Mouse (Mus musculus) mouse trophoblast stem cell (cell line): Measurements from ENCODE around the gene Dgcr2.

Source experiments
- in situ Hi-C, 2 experiments: fragments of 300-500 bp; cut with MseI, MboI; formaldehyde crosslinking; loops; 2 replicates in 1 of 2; 3 replicates in 1 of 2; pipeline ENCODE4 v1.15.1; 2025

The Dgcr2 gene

DNA sequence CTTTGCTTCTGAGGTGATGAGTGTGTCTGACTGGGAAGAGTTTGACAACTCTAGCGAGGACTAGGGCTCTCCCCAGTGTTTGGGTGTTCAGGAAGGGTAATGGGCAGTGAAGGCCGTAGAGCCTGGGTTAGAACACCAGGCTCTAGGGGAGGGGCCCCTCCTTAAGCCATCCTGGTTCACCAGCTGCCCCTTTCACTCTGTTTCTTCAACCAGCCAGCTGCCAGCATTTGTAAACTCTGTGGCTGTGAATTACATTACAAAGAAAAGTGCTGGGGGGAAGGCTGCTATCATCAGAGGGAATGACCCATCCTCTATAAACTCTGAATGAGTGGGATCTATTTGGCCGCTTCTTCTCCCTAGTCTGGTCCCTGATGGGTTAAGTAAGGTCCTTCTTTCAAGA lies 105.6 kb downstream of the Dgcr2 start:
- in situ Hi-C loops: no loop called here
